Comparison of ENCODE assay signal across 21 mouse cellular contexts in genomic region chr14:73175031-73175430, GRCm38 (mm10). TPM values are rescaled to one million over a fixed set of nuclear protein-coding genes. Genes with fewer than 3 reads are reported as not detected.
A peak's percentile ranks its signal among the peaks of the same experiment; 100 is the strongest.
DNase-seq lines count a peak whose midpoint lies in the region; ATAC-seq and TF ChIP-seq lines count a peak whose summit lies in the region.
"Had no signal": no experiment of that assay in that cellular context is flagged by ENCODE, and none has a peak within 500 bp of the region (broad histone marks: within the 10 kb centered on the region; RNA-seq: fewer than 3 reads in every experiment).

No protein-coding gene starts in this region.

- H3K27me3 ChIP-seq in forebrain, embryonic 14.5 days (replicated peaks; ENCODE audit: control insufficient read depth, insufficient read depth, low read length) = no peaks in the 10 kb centered on the region
- no peaks in the 10 kb centered on the region for H3K27me3 ChIP-seq in forebrain, embryonic 12.5 days
- H3K27me3 ChIP-seq in hindbrain, embryonic 13.5 days = no peaks in the 10 kb centered on the region
- H3K27me3 ChIP-seq in hindbrain, embryonic 14.5 days (ENCODE audit: control insufficient read depth, insufficient read depth, low read length) = no peaks in the 10 kb centered on the region
- H3K27me3 ChIP-seq in thymus, adult 2 months (ENCODE audit: control insufficient read depth, insufficient read depth, low read length) = no peaks in the 10 kb centered on the region
- no peaks in the 10 kb centered on the region for H3K27me3 ChIP-seq in stomach, postnatal 0 days (ENCODE audit: control insufficient read depth, insufficient read depth, low read length)
- H3K27me3 ChIP-seq: hindbrain, embryonic 15.5 days; intestine, embryonic 15.5 days; limb, embryonic 13.5 days; lung, embryonic 15.5 days; midbrain, embryonic 12.5 days had no signal

- no peak overlapping the region for H3K4me2 ChIP-seq in forebrain, embryonic 14.5 days (ENCODE audit: low read length)
- no peak overlapping the region for H3K4me2 ChIP-seq in forebrain, embryonic 12.5 days
- H3K4me2 ChIP-seq in hindbrain, embryonic 13.5 days = no peak overlapping the region
- H3K4me2 ChIP-seq in hindbrain, embryonic 14.5 days (replicated peaks) = no peak overlapping the region
- no peak overlapping the region for H3K4me2 ChIP-seq in stomach, postnatal 0 days (replicated peaks; ENCODE audit: low read depth)
- H3K4me2 ChIP-seq: hindbrain, embryonic 15.5 days; intestine, embryonic 15.5 days; limb, embryonic 13.5 days; lung, embryonic 15.5 days; midbrain, embryonic 12.5 days had no signal

- no peak overlapping the region for H3K4me3 ChIP-seq in forebrain, embryonic 14.5 days (ENCODE audit: low read depth, low read length)
- no peak overlapping the region for H3K4me3 ChIP-seq in forebrain, embryonic 12.5 days (replicated peaks)
- H3K4me3 ChIP-seq in hindbrain, embryonic 13.5 days = no peak overlapping the region
- no peak overlapping the region for H3K4me3 ChIP-seq in hindbrain, embryonic 14.5 days (replicated peaks; ENCODE audit: low read length)
- H3K4me3 ChIP-seq in thymus, adult 2 months (ENCODE audit: control insufficient read depth, insufficient read depth, low read length) = no peak overlapping the region
- no peak overlapping the region for H3K4me3 ChIP-seq in stomach, postnatal 0 days (ENCODE audit: low read depth, low read length)
- H3K4me3 ChIP-seq: hindbrain, embryonic 15.5 days; intestine, embryonic 15.5 days; limb, embryonic 13.5 days; lung, embryonic 15.5 days; midbrain, embryonic 12.5 days had no signal

- no peak overlapping the region for H3K9ac ChIP-seq in forebrain, embryonic 14.5 days (ENCODE audit: low read length)
- H3K9ac ChIP-seq in forebrain, embryonic 12.5 days = no peak overlapping the region
- H3K9ac ChIP-seq in hindbrain, embryonic 13.5 days = 0 out of 2 replicates have a peak overlapping the region, but pooled peaks have one; percentile 8
- no peak overlapping the region for H3K9ac ChIP-seq in hindbrain, embryonic 14.5 days
- no peak overlapping the region for H3K9ac ChIP-seq in stomach, postnatal 0 days (ENCODE audit: low read length)
- H3K9ac ChIP-seq: hindbrain, embryonic 15.5 days; intestine, embryonic 15.5 days; limb, embryonic 13.5 days; liver, embryonic 14.5 days; lung, embryonic 15.5 days; midbrain, embryonic 12.5 days had no signal

- no peak for ATAC-seq in forebrain, embryonic 14.5 days
- ATAC-seq in forebrain, embryonic 12.5 days (ENCODE audit: low FRiP score) = no peak
- ATAC-seq in hindbrain, embryonic 13.5 days (ENCODE audit: low FRiP score) = no peak
- no peak for ATAC-seq in hindbrain, embryonic 14.5 days (ENCODE audit: low FRiP score)
- ATAC-seq in stomach, postnatal 0 days (ENCODE audit: low FRiP score, low TSS enrichment) = no peak
- ATAC-seq: intestine, embryonic 15.5 days had no signal

- 85% methylated on average over 1 of the region's 1 CpGs for WGBS in forebrain, embryonic 14.5 days
- WGBS in forebrain, embryonic 12.5 days = 90% methylated on average over 1 of the region's 1 CpGs
- 94% methylated on average over 1 of the region's 1 CpGs for WGBS in hindbrain, embryonic 13.5 days
- WGBS in hindbrain, embryonic 14.5 days = 85% methylated on average over 1 of the region's 1 CpGs
- WGBS in thymus, adult 2 months = 76% methylated on average over 1 of the region's 1 CpGs
- 86% methylated on average over 1 of the region's 1 CpGs for WGBS in stomach, postnatal 0 days

- peaks cover 73% of the 10 kb centered on the region for H3K36me3 ChIP-seq in forebrain, embryonic 14.5 days (ENCODE audit: control insufficient read depth, insufficient read depth, low read length)
- peaks cover 90% of the 10 kb centered on the region for H3K36me3 ChIP-seq in forebrain, embryonic 12.5 days (replicated peaks)
- peaks cover 83% of the 10 kb centered on the region for H3K36me3 ChIP-seq in hindbrain, embryonic 13.5 days
- H3K36me3 ChIP-seq in hindbrain, embryonic 14.5 days (replicated peaks; ENCODE audit: control insufficient read depth, insufficient read depth) = peaks cover 85% of the 10 kb centered on the region
- H3K36me3 ChIP-seq in thymus, adult 2 months (ENCODE audit: control insufficient read depth, insufficient read depth, low read length) = peaks cover 75% of the 10 kb centered on the region
- H3K36me3 ChIP-seq in stomach, postnatal 0 days (ENCODE audit: control insufficient read depth, insufficient read depth, low read length) = peaks cover 7% of the 10 kb centered on the region; the same call in 1 of the 2 replicates

- TF ChIP-seq POLR2A in thymus, adult 2 months (IDR thresholded peaks at IDR 0.05; ENCODE audit: control insufficient read depth, extremely low read depth, insufficient read depth, low read length, poor library complexity) = no peak

- H3K4me1 ChIP-seq in forebrain, embryonic 14.5 days (ENCODE audit: control insufficient read depth, insufficient read depth, low read length) = peaks cover 6% of the 10 kb centered on the region; the same call in 1 of the 2 replicates
- no peaks in the 10 kb centered on the region for H3K4me1 ChIP-seq in forebrain, embryonic 12.5 days
- H3K4me1 ChIP-seq in hindbrain, embryonic 13.5 days (replicated peaks) = 0 out of 2 replicates have a peak, but pooled peaks cover 6% of the 10 kb centered on the region
- 0 out of 2 replicates have a peak, but pooled peaks cover 5% of the 10 kb centered on the region for H3K4me1 ChIP-seq in hindbrain, embryonic 14.5 days (replicated peaks; ENCODE audit: control insufficient read depth, insufficient read depth, low read length)
- H3K4me1 ChIP-seq in thymus, adult 2 months (replicated peaks; ENCODE audit: control insufficient read depth, insufficient read depth, low read length) = peaks cover 17% of the 10 kb centered on the region
- H3K4me1 ChIP-seq in stomach, postnatal 0 days (replicated peaks; ENCODE audit: control insufficient read depth, insufficient read depth) = no peaks in the 10 kb centered on the region
- H3K4me1 ChIP-seq: hindbrain, embryonic 15.5 days; lung, embryonic 15.5 days; midbrain, embryonic 12.5 days had no signal

- H3K27ac ChIP-seq in forebrain, embryonic 14.5 days (ENCODE audit: low read depth, low read length) = peak overlapping the region; percentile 78
- no peak overlapping the region for H3K27ac ChIP-seq in forebrain, embryonic 12.5 days
- peak overlapping the region; percentile 12; the same call in 1 of the 2 replicates for H3K27ac ChIP-seq in hindbrain, embryonic 13.5 days
- H3K27ac ChIP-seq in hindbrain, embryonic 14.5 days = no peak overlapping the region; the same call in 1 of the 2 replicates
- peak overlapping the region; percentile 4; the same call in 1 of the 2 replicates for H3K27ac ChIP-seq in thymus, adult 2 months (ENCODE audit: control insufficient read depth, insufficient read depth, low read length)
- H3K27ac ChIP-seq in stomach, postnatal 0 days (replicated peaks) = 0 out of 2 replicates have a peak overlapping the region, but pooled peaks have one; percentile 13
- H3K27ac ChIP-seq: hindbrain, embryonic 15.5 days; intestine, embryonic 15.5 days; limb, embryonic 13.5 days; liver, embryonic 14.5 days; lung, embryonic 15.5 days; midbrain, embryonic 12.5 days had no signal

- H3K9me3 ChIP-seq in forebrain, embryonic 14.5 days (replicated peaks; ENCODE audit: control insufficient read depth, low read length) = no peaks in the 10 kb centered on the region
- H3K9me3 ChIP-seq in forebrain, embryonic 12.5 days = no peaks in the 10 kb centered on the region
- no peaks in the 10 kb centered on the region for H3K9me3 ChIP-seq in hindbrain, embryonic 13.5 days
- no peaks in the 10 kb centered on the region for H3K9me3 ChIP-seq in hindbrain, embryonic 14.5 days (ENCODE audit: control insufficient read depth, low read length)
- H3K9me3 ChIP-seq in stomach, postnatal 0 days (ENCODE audit: control insufficient read depth, low read length) = no peaks in the 10 kb centered on the region
- H3K9me3 ChIP-seq: hindbrain, embryonic 15.5 days; intestine, embryonic 15.5 days; limb, embryonic 13.5 days; lung, embryonic 15.5 days; midbrain, embryonic 12.5 days had no signal

- TF ChIP-seq EP300 in stomach, postnatal 0 days (optimal IDR thresholded peaks at IDR 0.05) = no peak

- TF ChIP-seq CTCF in thymus, adult 2 months (IDR thresholded peaks at IDR 0.05; ENCODE audit: borderline replicate concordance, control insufficient read depth, extremely low read depth, insufficient read depth, low read length, poor library complexity) = no peak
- no peak for TF ChIP-seq CTCF in stomach, postnatal 0 days (IDR thresholded peaks at IDR 0.05; ENCODE audit: low read depth)

- no peak for DNase-seq in forebrain, embryonic 14.5 days (ENCODE audit: low spot score)
- no peak for DNase-seq in hindbrain, embryonic 14.5 days (ENCODE audit: low spot score)
- no peak for DNase-seq in thymus, adult 2 months
- DNase-seq in thymus, postnatal 36 days = no peak
- DNase-seq in stomach, postnatal 0 days (ENCODE audit: low spot score) = no peak
- no peak for DNase-seq in cerebellum, adult 11 months
- DNase-seq: adrenal gland, adult 2 months; cerebellum, adult 18-20 months; cerebellum, postnatal 14 days; gastrocnemius, postnatal 36 days; kidney, adult 8-10 months; kidney, postnatal 10 days; lung, postnatal 36 days had no signal

RNA-seq across cellular contexts. Expression of gene Rcbtb2, which starts 52.2 kb away (rescaled TPM):
- 83.1 and 91.8 TPM in 2 replicates for polyA plus RNA-seq in forebrain, embryonic 14.5 days (2014; fragmentation: Nextera tagmentation; extraction: Ambion mirVana)
- 118 and 136 TPM in 2 replicates for polyA plus RNA-seq in forebrain, embryonic 12.5 days (2016; fragmentation: Nextera tagmentation; extraction: Ambion mirVana)
- 88.0 and 88.8 TPM in 2 replicates for polyA plus RNA-seq in hindbrain, embryonic 13.5 days (2015; fragmentation: Nextera tagmentation; extraction: Ambion mirVana)
- 64.0 and 77.0 TPM in 2 replicates for polyA plus RNA-seq in hindbrain, embryonic 14.5 days (2014; fragmentation: Nextera tagmentation; extraction: Ambion mirVana)
- 168 and 169 TPM in 2 replicates for polyA plus RNA-seq in thymus, adult 2 months (2012; rRNA removed)
- polyA plus RNA-seq in stomach, postnatal 0 days (2015; fragmentation: Nextera tagmentation; extraction: Ambion mirVana) = 42.7 and 44.0 TPM in 2 replicates

Comparison
In these comparisons a context has a peak if more than half of its experiments do, and no peak if none do; other contexts are left out.
1. H3K27ac ChIP-seq: peak in forebrain, embryonic 14.5 days (single experiment), hindbrain, embryonic 13.5 days (single experiment), thymus, adult 2 months (single experiment) and stomach, postnatal 0 days (single experiment); none in forebrain, embryonic 12.5 days (single experiment) and hindbrain, embryonic 14.5 days (single experiment).